Mouse (Mus musculus) G1E (cell line): ENCODE data around the gene Slc37a1. TPM values are rescaled to one million over a fixed set of nuclear protein-coding genes. Genes with fewer than 3 reads are reported as not detected.
"Not testable (repeated sequence)": the region's sequence is repeated elsewhere in the genome, so short reads cannot be mapped to it uniquely, and the experiment has no call there.

Experiments
- ATAC-seq: 2 replicates; pipeline ENCODE4 v1.8.0; 2016; ENCODE audit warnings: mild to moderate bottlenecking; ENCODE audit not compliant: insufficient number of reproducible peaks, poor library complexity, low FRiP score, severe bottlenecking; ENCODE audit errors: extremely low read depth
- DNase-seq: peaks from one replicate; pipeline ENCODE4 v3.0.0; 2012; ENCODE audit warnings: low spot score
- H3K27me3 ChIP-seq: 2 replicates; pipeline ENCODE4 v1.6.1; 2012; ENCODE audit warnings: mild to moderate bottlenecking, low read length, inconsistent platforms; ENCODE audit not compliant: insufficient read depth
- H3K36me3 ChIP-seq: replicated peaks from 2 replicates; pipeline ENCODE3; 2012; ENCODE audit warnings: mild to moderate bottlenecking, inconsistent platforms
- H3K4me1 ChIP-seq: 2 replicates; pipeline ENCODE4 v1.6.1; 2012; ENCODE audit warnings: low read depth, low read length, inconsistent platforms, mixed read lengths; ENCODE audit not compliant: insufficient read depth
- H3K4me3 ChIP-seq: 2 replicates; pipeline ENCODE4 v1.5.1; 2012; ENCODE audit warnings: low read depth, mild to moderate bottlenecking, inconsistent platforms, low read length, moderate library complexity, mixed read lengths
- H3K9me3 ChIP-seq: replicated peaks from 2 replicates; pipeline ENCODE4 v1.6.1; 2012; ENCODE audit warnings: inconsistent platforms
- CTCF ChIP-seq: IDR thresholded peaks from 2 replicates; pipeline ENCODE4 v1.5.1; 2012; ENCODE audit warnings: low read depth, low read length, inconsistent platforms, mixed read lengths
- GATA1 ChIP-seq: IDR thresholded peaks from 2 replicates; pipeline ENCODE4 v1.6.1; 2012; ENCODE audit warnings: borderline replicate concordance, low read length, inconsistent platforms, mixed read lengths
- GATA2 ChIP-seq: IDR thresholded peaks from 2 replicates; pipeline ENCODE4 v1.6.1; 2012; ENCODE audit warnings: low read depth, low read length, inconsistent platforms, borderline replicate concordance
- POLR2AphosphoS5 ChIP-seq: IDR thresholded peaks from 2 replicates; pipeline ENCODE4 v1.6.1; 2012; ENCODE audit warnings: low read depth, low read length, inconsistent platforms; ENCODE audit not compliant: insufficient replicate concordance
- TAL1 ChIP-seq: conservative IDR thresholded peaks from 2 replicates; pipeline ENCODE4 v1.6.1; 2012; ENCODE audit warnings: low read depth, low read length, inconsistent platforms, mixed read lengths
- polyA plus RNA-seq: library from polyadenylated mRNA; stranded (reverse); fragments of >175 nt; gene quantifications from 2 replicates; pipeline ENCODE4 v1.2.3, GENCODE M21; 2012
- total RNA-seq, 2 experiments: library from RNA; stranded (forward) in 1 of 2; stranded (reverse) in 1 of 2; fragments of 200-1000 nt in 1 of 2; fragments of >200 nt in 1 of 2; fragmentation: Nextera tagmentation in 1 of 2; gene quantifications; 2 replicates each; pipeline ENCODE4 v1.2.3; 2014 to 2017

Slc37a1 gene
- total and polyA plus RNA-seq, 3 experiments = 0.38 TPM; not detected in 2

DNA sequence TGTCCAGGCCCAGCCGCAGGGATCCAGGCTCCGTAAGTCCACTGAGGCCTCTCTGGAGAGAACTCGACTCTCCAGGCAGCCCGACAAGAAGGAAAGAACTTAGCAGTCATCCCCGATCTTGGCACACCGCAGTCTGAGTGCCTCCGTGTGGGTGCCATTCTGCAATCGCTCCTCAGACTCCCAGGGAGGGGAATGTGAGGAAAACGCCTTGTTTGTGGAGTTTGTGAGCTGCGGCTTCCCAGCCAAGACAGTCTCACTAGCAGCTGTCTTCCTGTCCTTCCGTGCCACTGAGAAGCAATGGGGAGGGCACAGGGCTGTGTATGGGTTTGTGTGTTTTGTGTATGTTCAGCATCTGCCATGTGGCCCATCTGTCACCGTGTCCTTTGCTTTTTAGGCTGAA, 62.8 kb downstream of the Slc37a1 start:
- ATAC-seq = no peak
- H3K36me3 ChIP-seq = no peaks in the 10 kb centered on the region

DNA sequence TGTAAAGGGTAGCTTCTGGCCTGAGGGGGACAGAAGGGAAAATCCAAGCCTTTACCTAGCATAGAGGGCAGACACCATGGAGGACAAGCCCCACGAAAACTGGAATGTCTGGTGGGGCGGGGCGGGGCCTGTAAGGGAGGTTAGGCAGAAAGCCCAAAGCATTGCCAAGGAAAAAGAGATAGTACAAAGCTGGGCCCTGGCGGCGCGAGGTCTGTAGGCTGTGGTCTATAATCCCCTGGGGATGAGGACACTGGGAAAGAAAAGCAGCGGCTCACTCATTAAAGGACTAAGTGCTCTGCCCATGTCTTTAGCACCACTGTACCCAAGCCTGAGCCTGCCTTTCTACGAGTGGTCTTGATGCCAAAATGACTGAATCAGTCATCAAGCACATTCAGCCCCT, 65.4 kb downstream of the Slc37a1 start:
- peaks cover 65% of the 10 kb centered on the region for H3K9me3 ChIP-seq
- no peaks in the 10 kb centered on the region for H3K36me3 ChIP-seq
- H3K4me3 ChIP-seq = no peak overlapping the region
- no peaks in the 10 kb centered on the region for H3K4me1 ChIP-seq
- ATAC-seq (no peak), DNase-seq (no peak)
- H3K27me3 ChIP-seq = no peaks in the 10 kb centered on the region
- TF ChIP-seq POLR2AphosphoS5 (no peak), CTCF (no peak), TAL1 (no peak), GATA2 (no peak), GATA1 (no peak)

More for the DNA sequence above, 62.8 kb downstream of the Slc37a1 start:
- no peak for TF ChIP-seq TAL1
- no peak for TF ChIP-seq CTCF
- TF ChIP-seq POLR2AphosphoS5 = no peak
- TF ChIP-seq GATA2 = no peak
- peaks cover 78% of the 10 kb centered on the region for H3K9me3 ChIP-seq
- H3K27me3 ChIP-seq = no peaks in the 10 kb centered on the region
- no peaks in the 10 kb centered on the region for H3K4me1 ChIP-seq
- DNase-seq = no peak
- H3K4me3 ChIP-seq = no peak overlapping the region

DNA sequence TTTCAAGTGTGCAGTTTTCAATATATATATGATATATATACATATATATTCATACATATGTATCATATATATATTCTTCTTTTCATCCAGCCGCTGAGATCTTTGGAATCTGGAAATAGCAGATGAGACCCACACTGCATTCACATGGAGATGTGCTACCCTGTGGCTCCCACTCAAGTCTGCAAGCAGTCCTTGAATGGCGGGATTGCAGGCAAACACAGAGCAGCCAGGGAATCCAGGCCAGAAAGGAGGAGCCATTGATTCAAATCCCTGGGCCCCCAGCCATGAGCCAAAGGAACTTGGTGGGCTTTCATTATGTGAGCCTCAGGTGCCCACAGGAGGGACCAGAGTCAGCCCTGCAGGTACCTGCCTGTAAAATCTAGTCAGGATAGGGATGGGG, 66.7 kb downstream of the Slc37a1 start:
- Histone ChIP-seq H3K9me3 (peaks cover 64% of the 10 kb centered on the region), H3K36me3 (no peaks in the 10 kb centered on the region), H3K4me3 (no peak overlapping the region), H3K27me3 (no peaks in the 10 kb centered on the region), H3K4me1 (no peaks in the 10 kb centered on the region)
- TF ChIP-seq POLR2AphosphoS5 (no peak), CTCF (no peak), GATA2 (no peak), GATA1 (no peak), TAL1 (no peak)
- no peak for DNase-seq
- no peak for ATAC-seq

DNA sequence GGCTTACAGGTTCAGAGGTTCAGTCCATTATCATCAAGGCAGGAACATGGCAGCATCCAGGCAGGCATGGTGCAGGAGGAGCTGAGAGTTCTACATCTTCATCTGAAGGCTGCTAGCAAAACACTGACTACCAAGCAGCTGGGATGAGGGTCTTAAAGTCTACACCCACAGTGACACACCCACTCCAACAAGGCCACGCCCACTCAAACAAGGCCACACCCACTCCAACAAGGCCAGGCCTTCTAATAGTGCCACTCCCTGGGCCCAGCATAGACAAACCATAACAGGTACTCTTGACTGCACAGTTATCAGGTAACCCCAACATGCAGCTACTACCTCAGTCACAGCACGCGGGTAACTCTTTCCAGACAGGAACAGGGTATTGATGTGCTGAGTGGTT, 68.1 kb downstream of the Slc37a1 start:
- DNase-seq, H3K27me3 ChIP-seq, H3K36me3 ChIP-seq, ATAC-seq, H3K4me3 ChIP-seq, H3K4me1 ChIP-seq: not testable (repeated sequence)
- peaks cover 57% of the 10 kb centered on the region for H3K9me3 ChIP-seq

DNA sequence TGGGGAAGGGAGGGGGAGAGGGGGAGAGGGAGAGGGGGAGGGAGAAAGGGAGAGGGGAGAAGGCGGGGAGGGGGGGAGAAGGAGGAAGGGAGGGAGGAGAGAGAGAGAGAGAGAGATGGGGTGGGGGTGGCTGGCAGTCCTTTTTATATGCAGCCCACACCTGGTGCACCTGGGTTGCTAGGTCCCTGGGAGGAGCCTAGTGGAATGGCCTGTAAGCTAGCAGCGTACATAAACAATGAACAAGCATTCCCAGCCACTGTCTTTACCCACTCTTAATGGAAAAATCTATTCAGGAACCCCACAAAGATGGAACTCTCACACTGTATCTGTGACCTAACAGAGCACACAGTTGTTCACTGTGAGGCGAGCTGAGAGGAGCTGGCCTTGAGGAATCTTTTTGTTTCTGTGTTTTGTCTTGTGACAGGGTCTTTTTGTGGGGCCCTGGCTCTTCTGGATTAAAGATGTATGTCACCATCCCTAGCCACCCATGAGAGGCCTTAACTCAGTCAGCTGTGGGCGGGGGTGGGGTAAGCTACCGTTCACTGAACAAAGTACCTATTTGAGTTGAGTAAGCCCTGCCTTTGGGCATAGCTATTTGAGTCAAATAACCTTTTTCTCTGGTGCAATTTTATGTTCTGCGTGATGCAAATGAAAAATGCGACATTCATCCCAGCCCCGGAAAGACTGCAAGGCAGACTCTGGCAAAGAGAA, 69.4 kb downstream of the Slc37a1 start:
- TF ChIP-seq CTCF (no peak), POLR2AphosphoS5 (no peak)
- no peaks in the 10 kb centered on the region for H3K36me3 ChIP-seq
- H3K9me3 ChIP-seq = peaks cover 55% of the 10 kb centered on the region
- H3K4me3 ChIP-seq = no peak overlapping the region
- no peak for DNase-seq
- no peak for ATAC-seq
- H3K4me1 ChIP-seq = no peaks in the 10 kb centered on the region
- no peaks in the 10 kb centered on the region for H3K27me3 ChIP-seq

DNA sequence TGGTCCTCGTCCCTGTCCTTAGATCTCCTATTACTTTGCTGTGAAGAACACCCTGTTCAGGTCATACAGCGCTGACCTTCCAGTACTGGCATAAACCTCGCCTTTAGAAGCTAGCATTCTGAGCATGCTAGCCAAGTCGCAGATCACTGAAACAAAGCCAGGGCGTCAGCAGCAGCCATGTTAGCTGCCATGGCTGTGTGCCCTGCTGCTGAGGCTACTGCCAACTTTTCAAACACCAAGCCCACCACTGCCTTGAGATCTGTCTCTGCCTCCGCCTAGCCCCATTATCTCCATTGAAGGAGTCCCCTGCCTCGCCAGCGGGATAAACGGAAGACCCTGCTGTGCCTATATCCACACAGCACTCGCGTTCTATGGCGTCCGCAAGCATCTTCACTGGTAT, 74.0 kb downstream of the Slc37a1 start:
- Histone ChIP-seq H3K9me3 (peaks cover 54% of the 10 kb centered on the region), H3K36me3 (no peaks in the 10 kb centered on the region), H3K4me1 (no peaks in the 10 kb centered on the region), H3K4me3 (no peak overlapping the region), H3K27me3 (no peaks in the 10 kb centered on the region)
- DNase-seq = no peak
- ATAC-seq = no peak
- TF ChIP-seq GATA2 (no peak), TAL1 (no peak), POLR2AphosphoS5 (no peak), GATA1 (no peak), CTCF (no peak)

DNA sequence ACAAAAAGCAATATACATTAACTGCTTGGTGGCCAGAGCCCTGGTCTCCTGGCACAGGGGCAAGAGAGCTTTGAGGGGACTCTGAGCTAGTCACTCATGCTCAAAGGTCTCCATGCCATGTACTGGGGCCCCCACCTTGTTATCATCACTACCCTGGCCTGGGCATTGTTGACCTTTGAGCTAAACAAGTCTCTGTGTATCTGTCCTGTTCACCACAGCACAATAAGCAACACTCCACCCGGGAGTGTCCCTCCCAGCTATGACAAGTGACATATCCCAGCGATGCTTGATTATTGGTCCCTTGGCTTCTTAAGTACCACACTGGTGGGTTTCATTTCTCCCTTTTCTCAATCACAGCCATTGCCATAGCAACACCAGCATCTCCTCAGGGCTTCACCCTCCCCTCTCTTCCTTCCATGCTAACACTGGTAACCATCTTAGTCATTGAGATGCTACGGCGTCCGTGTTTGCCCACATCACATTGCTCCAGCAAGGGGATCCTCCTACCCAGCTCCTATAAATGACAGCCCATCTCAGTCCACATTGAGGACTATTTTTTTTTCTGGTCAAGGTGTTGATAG, 79.1 kb downstream of the Slc37a1 start:
- Histone ChIP-seq H3K9me3 (peaks cover 52% of the 10 kb centered on the region), H3K36me3 (no peaks in the 10 kb centered on the region), H3K27me3 (no peaks in the 10 kb centered on the region), H3K4me3 (no peak overlapping the region), H3K4me1 (no peaks in the 10 kb centered on the region)
- no peak for TF ChIP-seq TAL1
- no peak for TF ChIP-seq CTCF
- TF ChIP-seq GATA1 = no peak
- no peak for TF ChIP-seq GATA2
- no peak for TF ChIP-seq POLR2AphosphoS5
- ATAC-seq (no peak), DNase-seq (no peak)
